Mouse (Mus musculus) yolk sac, embryonic 10.5 days (tissue): ENCODE measurements around the gene Ormdl2.

Experiments
- DNase-seq: peaks from one replicate; pipeline ENCODE4 v3.0.0-alpha.2; 2017; ENCODE audit warnings: low spot score

The Ormdl2 gene

GRCm38 (mm10) chr10:128803771-128804270, 17.6 kb downstream of the Ormdl2 start, which contains the start of gene Dnajc14:
Gene Dnajc14, plus strand, starts transcription at chr10:128804062.
- peak; percentile 35 for DNase-seq

- DNase-seq, result no peak
These were observed 18.1 kb downstream of the Ormdl2 start for GRCm38 (mm10) chr10:128803361-128803760.

- DNase-seq, result no peak
These were observed 18.5 kb downstream of the Ormdl2 start for GRCm38 (mm10) chr10:128802956-128803355.

- no peak for DNase-seq
These were observed 19.4 kb downstream of the Ormdl2 start for GRCm38 (mm10) chr10:128801981-128802495.

- DNase-seq, result no peak
These were observed 22.8 kb downstream of the Ormdl2 start for GRCm38 (mm10) chr10:128798676-128799075.

- DNase-seq, result no peak
These were observed 25.9 kb downstream of the Ormdl2 start for GRCm38 (mm10) chr10:128795581-128795980.

GRCm38 (mm10) chr10:128794391-128794790, 27.1 kb downstream of the Ormdl2 start:
- no peak for DNase-seq

GRCm38 (mm10) chr10:128793258-128793657, 28.2 kb downstream of the Ormdl2 start:
- DNase-seq, result no peak

GRCm38 (mm10) chr10:128792041-128792440, 29.4 kb downstream of the Ormdl2 start:
- DNase-seq, result no peak

GRCm38 (mm10) chr10:128790398-128791124, 30.9 kb downstream of the Ormdl2 start, which contains the start of gene Mmp19:
Gene Mmp19, plus strand, starts transcription at chr10:128790910.
- DNase-seq, result no peak

GRCm38 (mm10) chr10:128780200-128780599, 41.2 kb downstream of the Ormdl2 start:
- no peak for DNase-seq

- DNase-seq, result peak; percentile 40
These were observed 42.2 kb downstream of the Ormdl2 start for GRCm38 (mm10) chr10:128779011-128779795.

- DNase-seq, result no peak
These were observed 43.0 kb downstream of the Ormdl2 start for GRCm38 (mm10) chr10:128778441-128778840.

GRCm38 (mm10) chr10:128773685-128774084, 47.8 kb downstream of the Ormdl2 start:
- no peak for DNase-seq

GRCm38 (mm10) chr10:128772895-128773294, 48.5 kb downstream of the Ormdl2 start:
- DNase-seq, result no peak
